Mouse (Mus musculus) olfactory bulb, adult 2 months (tissue): ENCODE results near the gene Plcb4.

Experiments
- CTCF ChIP-seq: fragments of 200-500 bp; IDR thresholded peaks from 2 replicates; pipeline ENCODE4 v1.5.1; 2012; ENCODE audit warnings: low read depth, mild to moderate bottlenecking, low read length, moderate library complexity; ENCODE audit not compliant: insufficient read depth
- POLR2A ChIP-seq: fragments of 200-500 bp; IDR thresholded peaks from 2 replicates; pipeline ENCODE4 v1.6.1; 2012; ENCODE audit warnings: mild to moderate bottlenecking, low read depth, low read length, moderate library complexity; ENCODE audit not compliant: insufficient read depth

GRCm38 (mm10) chr2:135781391-135781790 lies 122.6 kb downstream of the Plcb4 start:
- TF ChIP-seq CTCF: no peak
- no peak for TF ChIP-seq POLR2A
